Mouse (Mus musculus) heart, postnatal 36 days (tissue): ENCODE measurements at regions not wholly inside any gene's neighbourhood (a gene's known extent, or its start where the extent isn't known, plus 50 kb on each side); places are given as distances from the start of the nearest gene placed in this dataset.
"Not testable (repeated sequence)": the region's sequence is repeated elsewhere in the genome, so short reads cannot be mapped to it uniquely, and the experiment has no call there.

Experiments
- DNase-seq, 2 experiments: peaks; one replicate each; pipeline ENCODE4 v3.0.0; 2021 to 2022
- intact Hi-C: fragments of 180-260 bp; cut with DNase I; formaldehyde crosslinking; loops from one replicate; pipeline ENCODE4 v1.15.1; 2025

GRCm38 (mm10) chr1:83844827-83845379 lies 436.9 kb upstream of the Sphkap start:
- no peak for DNase-seq
- intact Hi-C loops: no loop called here

GRCm38 (mm10) chr1:83835965-83836364 lies 428.0 kb upstream of the Sphkap start:
- intact Hi-C loops: no loop called here
- no peak for DNase-seq

GRCm38 (mm10) chr1:83832946-83833345 lies 424.9 kb upstream of the Sphkap start:
- no peak for DNase-seq
- intact Hi-C loops: no loop called here

GRCm38 (mm10) chr1:83831900-83832535 lies 424.0 kb upstream of the Sphkap start:
- intact Hi-C loops: no loop called here
- DNase-seq: no peak

GRCm38 (mm10) chr1:83830025-83830645 lies 422.1 kb upstream of the Sphkap start:
- DNase-seq: no peak
- intact Hi-C loops: no loop called here

GRCm38 (mm10) chr1:83811162-83811561 lies 403.2 kb upstream of the Sphkap start:
- DNase-seq, intact Hi-C loops: not testable (repeated sequence)

GRCm38 (mm10) chr1:83808432-83808831 lies 400.4 kb upstream of the Sphkap start:
- intact Hi-C loops: no loop called here

GRCm38 (mm10) chr1:83803345-83804041 lies 395.5 kb upstream of the Sphkap start:
- intact Hi-C loops: no loop called here
- no peak for DNase-seq

More at GRCm38 (mm10) chr1:83808432-83808831, 400.4 kb upstream of the Sphkap start:
- DNase-seq: no peak

- intact Hi-C loops: no loop called here
- no peak for DNase-seq
Observed at GRCm38 (mm10) chr1:83801759-83802158, 393.8 kb upstream of the Sphkap start.

GRCm38 (mm10) chr1:83796961-83797891 lies 389.2 kb upstream of the Sphkap start:
- peak; percentile 11 to 49 for DNase-seq
- intact Hi-C loops: no loop called here

GRCm38 (mm10) chr1:83777151-83777550 lies 369.2 kb upstream of the Sphkap start:
- intact Hi-C loops: no loop called here
- no peak for DNase-seq

- no peak for DNase-seq
- intact Hi-C loops: no loop called here
Observed at GRCm38 (mm10) chr1:83771160-83771559, 363.2 kb upstream of the Sphkap start.

- no peak for DNase-seq
- intact Hi-C loops: no loop called here
Observed at GRCm38 (mm10) chr1:83761499-83761898, 353.5 kb upstream of the Sphkap start.

GRCm38 (mm10) chr1:83756866-83757265 lies 348.9 kb upstream of the Sphkap start:
- DNase-seq: no peak
- intact Hi-C loops: no loop called here

GRCm38 (mm10) chr1:83755336-83755735 lies 347.3 kb upstream of the Sphkap start:
- DNase-seq: no peak
- intact Hi-C loops: no loop called here

GRCm38 (mm10) chr1:83752976-83753375 lies 345.0 kb upstream of the Sphkap start:
- intact Hi-C loops: no loop called here
- DNase-seq: no peak

GRCm38 (mm10) chr1:83748974-83749373 lies 341.0 kb upstream of the Sphkap start:
- intact Hi-C loops: loop anchor here (5.0 to 10.0 kb wide), 5 partner anchors 156 to 833 kb away; no protein-coding TSS in a partner anchor
- DNase-seq: no peak

GRCm38 (mm10) chr1:83748061-83748460 lies 340.1 kb upstream of the Sphkap start:
- DNase-seq: no peak
- intact Hi-C loops: loop anchor here (5.0 to 10.0 kb wide), 5 partner anchors 157 to 834 kb away; no protein-coding TSS in a partner anchor

GRCm38 (mm10) chr1:83747412-83747811 lies 339.4 kb upstream of the Sphkap start:
- DNase-seq: no peak
- intact Hi-C loops: loop anchor here (5.0 to 10.0 kb wide), 5 partner anchors 157 to 835 kb away; no protein-coding TSS in a partner anchor

GRCm38 (mm10) chr1:83746036-83746435 lies 338.0 kb upstream of the Sphkap start:
- DNase-seq: peak; percentile 24 to 42

More at GRCm38 (mm10) chr1:83746036-83746435, 338.0 kb upstream of the Sphkap start:
- intact Hi-C loops: loop anchor here (5.0 to 10.0 kb wide), 5 partner anchors 159 to 836 kb away; no protein-coding TSS in a partner anchor
